Mouse (Mus musculus) hindbrain, embryonic 16.5 days (tissue): ENCODE measurements at regions not wholly inside any gene's neighbourhood (a gene's known extent, or its start where the extent isn't known, plus 50 kb on each side); places are given as distances from the start of the nearest gene placed in this dataset.
A peak's percentile ranks its signal among the peaks of the same experiment; 100 is the strongest.

Source experiments
- ATAC-seq: fragments of 200-750 bp; cut with Nextera tagmentation; 2 replicates; pipeline ENCODE4 v1.8.0; 2017; ENCODE audit warnings: moderate TSS enrichment, moderate library complexity
- H3K27ac ChIP-seq: fragments of 300-500 bp; sonication (generic); 2 replicates; pipeline ENCODE4 v1.5.1; 2014; ENCODE audit warnings: low read depth, mild to moderate bottlenecking, control low read depth, low read length, moderate library complexity
- H3K27me3 ChIP-seq: fragments of 300-500 bp; sonication (generic); replicated peaks from 2 replicates; pipeline ENCODE4 v1.6.1; 2014; ENCODE audit warnings: low read length; ENCODE audit not compliant: control insufficient read depth, insufficient read depth
- H3K36me3 ChIP-seq: fragments of 300-500 bp; sonication (generic); 2 replicates; pipeline ENCODE4 v1.6.1; 2014; ENCODE audit warnings: mild to moderate bottlenecking, low read length, moderate library complexity, mixed read lengths; ENCODE audit not compliant: control insufficient read depth, insufficient read depth
- H3K4me1 ChIP-seq: fragments of 300-500 bp; sonication (generic); 2 replicates; pipeline ENCODE4 v1.6.1; 2014; ENCODE audit warnings: low read depth, low read length; ENCODE audit not compliant: control insufficient read depth, insufficient read depth
- H3K4me2 ChIP-seq: fragments of 300-500 bp; sonication (generic); 2 replicates; pipeline ENCODE4 v1.6.1; 2014; ENCODE audit warnings: mild to moderate bottlenecking, low read length, control low read depth, moderate library complexity
- H3K4me3 ChIP-seq: fragments of 300-500 bp; sonication (generic); 2 replicates; pipeline ENCODE4 v1.5.1; 2014; ENCODE audit warnings: mild to moderate bottlenecking, low read length, control low read depth, moderate library complexity
- H3K9ac ChIP-seq: fragments of 300-500 bp; sonication (generic); 2 replicates; pipeline ENCODE4 v1.6.1; 2014; ENCODE audit warnings: low read depth, mild to moderate bottlenecking, control low read depth, low read length, moderate library complexity
- H3K9me3 ChIP-seq: fragments of 300-500 bp; sonication (generic); 2 replicates; pipeline ENCODE4 v1.6.1; 2014; ENCODE audit warnings: mild to moderate bottlenecking, low read length, moderate library complexity; ENCODE audit not compliant: control insufficient read depth
- WGBS: fragments of 180-500 bp; shearing (Covaris S2); extraction: QIAGEN DNeasy Blood & Tissue Kit; methylation state at CpG from one replicate; pipeline ENCODE4 v1.1.7; 2014; 5-methylcytosine and 5-hydroxymethylcytosine counted together

GRCm38 (mm10) chr2:179192906-179193496 lies 249.2 kb upstream of the Cdh4 start:
- Histone ChIP-seq H3K4me2 (no peak overlapping the region), H3K27ac (no peak overlapping the region), H3K9ac (no peak overlapping the region), H3K4me3 (no peak overlapping the region), H3K36me3 (no peaks in the 10 kb centered on the region), H3K9me3 (no peaks in the 10 kb centered on the region), H3K27me3 (no peaks in the 10 kb centered on the region; the same call in 1 of the 2 replicates), H3K4me1 (peaks cover 4% of the 10 kb centered on the region; the same call in 1 of the 2 replicates)
- ATAC-seq: peak; percentile 69
- WGBS: 37% methylated on average over 6 of the region's 6 CpGs

GRCm38 (mm10) chr2:179193507-179194160 lies 248.6 kb upstream of the Cdh4 start:
- H3K4me3 ChIP-seq: no peak overlapping the region
- peaks cover 4% of the 10 kb centered on the region; the same call in 1 of the 2 replicates for H3K4me1 ChIP-seq
- H3K27ac ChIP-seq: no peak overlapping the region
- peak; percentile 67 for ATAC-seq
- no peaks in the 10 kb centered on the region; the same call in 1 of the 2 replicates for H3K27me3 ChIP-seq
- WGBS: 40% methylated on average over 9 of the region's 9 CpGs
- H3K9me3 ChIP-seq: no peaks in the 10 kb centered on the region
- no peak overlapping the region for H3K9ac ChIP-seq
- no peaks in the 10 kb centered on the region for H3K36me3 ChIP-seq
- H3K4me2 ChIP-seq: no peak overlapping the region

GRCm38 (mm10) chr2:179197471-179197870 lies 244.8 kb upstream of the Cdh4 start:
- peaks cover 4% of the 10 kb centered on the region; the same call in 1 of the 2 replicates for H3K4me1 ChIP-seq
- no peak overlapping the region for H3K9ac ChIP-seq
- no peak overlapping the region for H3K4me2 ChIP-seq
- no peaks in the 10 kb centered on the region; the same call in 1 of the 2 replicates for H3K27me3 ChIP-seq
- no peak overlapping the region for H3K27ac ChIP-seq
- H3K36me3 ChIP-seq: no peaks in the 10 kb centered on the region
- no peaks in the 10 kb centered on the region for H3K9me3 ChIP-seq
- no peak overlapping the region for H3K4me3 ChIP-seq
- ATAC-seq: no peak
- 100% methylated on average over 1 of the region's 1 CpGs for WGBS

GRCm38 (mm10) chr2:179200495-179200894 lies 241.7 kb upstream of the Cdh4 start:
- 20% methylated on average over 6 of the region's 6 CpGs for WGBS
- H3K9ac ChIP-seq: no peak overlapping the region
- no peak overlapping the region for H3K27ac ChIP-seq
- H3K4me3 ChIP-seq: no peak overlapping the region
- H3K4me2 ChIP-seq: no peak overlapping the region
- H3K36me3 ChIP-seq: no peaks in the 10 kb centered on the region
- no peaks in the 10 kb centered on the region for H3K4me1 ChIP-seq
- no peaks in the 10 kb centered on the region; the same call in 1 of the 2 replicates for H3K27me3 ChIP-seq
- 0 out of 2 replicates have a peak, but pooled peaks have one; percentile 24 for ATAC-seq
- no peaks in the 10 kb centered on the region for H3K9me3 ChIP-seq

GRCm38 (mm10) chr2:179210164-179210805 lies 231.9 kb upstream of the Cdh4 start:
- Histone ChIP-seq H3K9ac (no peak overlapping the region), H3K4me2 (no peak overlapping the region), H3K4me3 (no peak overlapping the region), H3K4me1 (no peaks in the 10 kb centered on the region), H3K27ac (no peak overlapping the region), H3K9me3 (no peaks in the 10 kb centered on the region), H3K36me3 (no peaks in the 10 kb centered on the region), H3K27me3 (no peaks in the 10 kb centered on the region)
- WGBS: 83% methylated on average over 10 of the region's 10 CpGs
- no peak for ATAC-seq

GRCm38 (mm10) chr2:179216773-179217172 lies 225.5 kb upstream of the Cdh4 start:
- H3K9me3 ChIP-seq: no peaks in the 10 kb centered on the region
- no peak overlapping the region for H3K4me3 ChIP-seq
- no peaks in the 10 kb centered on the region for H3K4me1 ChIP-seq
- H3K36me3 ChIP-seq: no peaks in the 10 kb centered on the region
- H3K9ac ChIP-seq: no peak overlapping the region
- no peak overlapping the region for H3K27ac ChIP-seq
- no peaks in the 10 kb centered on the region for H3K27me3 ChIP-seq
- ATAC-seq: no peak
- WGBS: 17% methylated on average over 2 of the region's 2 CpGs
- no peak overlapping the region for H3K4me2 ChIP-seq

GRCm38 (mm10) chr2:179228096-179228495 lies 214.1 kb upstream of the Cdh4 start:
- Histone ChIP-seq H3K9me3 (no peaks in the 10 kb centered on the region), H3K36me3 (no peaks in the 10 kb centered on the region), H3K4me1 (no peaks in the 10 kb centered on the region), H3K4me2 (no peak overlapping the region), H3K27ac (no peak overlapping the region), H3K27me3 (no peaks in the 10 kb centered on the region), H3K9ac (no peak overlapping the region), H3K4me3 (no peak overlapping the region)
- 72% methylated on average over 7 of the region's 7 CpGs for WGBS
- ATAC-seq: no peak

GRCm38 (mm10) chr2:179231708-179232354 lies 210.4 kb upstream of the Cdh4 start:
- Histone ChIP-seq H3K4me2 (no peak overlapping the region), H3K9me3 (no peaks in the 10 kb centered on the region), H3K27ac (no peak overlapping the region), H3K27me3 (no peaks in the 10 kb centered on the region), H3K36me3 (no peaks in the 10 kb centered on the region), H3K9ac (no peak overlapping the region), H3K4me1 (no peaks in the 10 kb centered on the region), H3K4me3 (no peak overlapping the region)
- WGBS: 79% methylated on average over 6 of the region's 6 CpGs
- ATAC-seq: 0 out of 2 replicates have a peak, but pooled peaks have one; percentile 17

GRCm38 (mm10) chr2:179238166-179238565 lies 204.1 kb upstream of the Cdh4 start:
- Histone ChIP-seq H3K4me3 (no peak overlapping the region), H3K4me1 (no peaks in the 10 kb centered on the region), H3K9ac (no peak overlapping the region), H3K27me3 (no peaks in the 10 kb centered on the region), H3K9me3 (no peaks in the 10 kb centered on the region), H3K36me3 (no peaks in the 10 kb centered on the region), H3K27ac (no peak overlapping the region), H3K4me2 (no peak overlapping the region)
- ATAC-seq: no peak
- 71% methylated on average over 11 of the region's 11 CpGs for WGBS
